Mouse (Mus musculus) kidney, adult 2 months (tissue): ENCODE data around the gene Dgkk.

Experiments
- CTCF ChIP-seq: fragments of 200-500 bp; conservative IDR thresholded peaks from 2 replicates; pipeline ENCODE4 v1.5.1; 2011; ENCODE audit warnings: low read depth, mild to moderate bottlenecking, control low read depth, low read length, moderate library complexity, mixed read lengths; ENCODE audit not compliant: insufficient read depth, insufficient read length
- POLR2A ChIP-seq: fragments of 200-500 bp; IDR thresholded peaks from one replicate; pipeline ENCODE4 v1.6.1; 2011; ENCODE audit warnings: low read depth, low read length, control low read depth

DNA sequence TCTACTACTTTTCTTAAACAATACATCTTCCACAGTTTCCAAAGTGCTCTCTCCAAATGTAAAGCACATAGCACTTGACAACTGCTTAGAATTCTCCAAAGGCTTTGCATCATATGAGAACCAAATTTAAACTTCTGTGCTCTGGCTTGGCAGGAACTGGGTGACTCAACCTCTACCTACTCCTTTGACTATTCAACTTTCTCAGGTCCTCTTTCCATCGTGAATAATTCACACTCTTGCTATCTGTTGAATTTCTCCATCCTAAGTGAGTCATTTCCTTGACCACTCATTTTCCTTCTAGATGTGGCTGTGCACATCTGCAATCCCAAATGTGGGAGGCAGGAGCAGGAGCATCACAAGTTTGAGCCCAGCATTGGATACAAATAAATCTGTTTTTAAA, 28.4 kb upstream of the Dgkk start:
- TF ChIP-seq POLR2A: no peak
- TF ChIP-seq CTCF: no peak
